Mouse (Mus musculus): ENCODE data around the gene Perm1.

Gene Perm1

GRCm38 (mm10) chr4:156215649-156216048 is at the start of gene Perm1:
Gene Perm1, plus strand, starts transcription at chr4:156215868.
- in situ Hi-C loops (cut with MboI), result no loop called here

DNA sequence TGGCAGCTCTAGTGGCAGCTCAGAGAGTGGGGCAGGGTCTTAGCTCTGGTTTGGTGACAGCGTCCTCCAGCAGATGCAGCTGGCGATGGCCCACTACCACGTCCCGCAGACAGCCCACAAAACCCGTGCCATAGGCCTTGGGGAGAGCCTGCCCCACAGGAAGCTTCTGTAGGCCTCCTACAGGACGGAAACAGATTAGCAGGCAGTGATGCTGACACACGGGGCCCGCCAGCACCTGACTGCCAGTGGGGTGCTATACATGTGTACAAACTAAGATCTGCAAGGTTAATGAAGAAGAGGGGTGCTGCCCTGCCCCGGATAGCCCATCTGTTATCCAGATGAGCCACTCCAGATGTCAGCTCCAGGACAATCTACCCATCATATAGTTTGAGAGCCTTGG is 49.2 kb upstream of the Perm1 start:
- in situ Hi-C loops (cut with MboI), result no loop called here

GRCm38 (mm10) chr4:156168611-156169010 is 47.1 kb upstream of the Perm1 start:
- in situ Hi-C loops (cut with MboI), result no loop called here

DNA sequence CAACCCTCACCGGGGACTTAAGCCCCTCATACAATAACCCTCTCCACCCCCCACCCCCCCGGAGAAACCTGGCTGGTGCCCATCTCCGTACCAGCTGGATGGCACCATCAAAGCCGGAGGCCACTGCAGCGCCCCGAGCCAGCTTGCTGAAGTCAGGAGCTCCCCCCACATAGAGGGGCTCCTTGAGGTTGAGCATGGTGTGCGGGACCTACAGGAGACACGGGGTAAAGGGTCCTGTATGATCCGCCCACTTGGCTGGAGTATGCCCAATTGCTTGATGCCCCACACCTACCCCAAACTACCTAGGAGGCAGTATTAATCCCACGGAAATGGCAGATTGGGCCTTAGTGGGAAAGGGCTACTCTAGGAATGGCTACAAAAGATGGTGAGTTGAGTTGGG is 46.5 kb upstream of the Perm1 start:
- in situ Hi-C loops (cut with MboI), result no loop called here

GRCm38 (mm10) chr4:156171828-156172227 is 43.8 kb upstream of the Perm1 start:
- in situ Hi-C loops (cut with MboI), result no loop called here

- in situ Hi-C loops (cut with MboI), result no loop called here
These were observed 38.0 kb upstream of the Perm1 start for GRCm38 (mm10) chr4:156177630-156178029.

DNA sequence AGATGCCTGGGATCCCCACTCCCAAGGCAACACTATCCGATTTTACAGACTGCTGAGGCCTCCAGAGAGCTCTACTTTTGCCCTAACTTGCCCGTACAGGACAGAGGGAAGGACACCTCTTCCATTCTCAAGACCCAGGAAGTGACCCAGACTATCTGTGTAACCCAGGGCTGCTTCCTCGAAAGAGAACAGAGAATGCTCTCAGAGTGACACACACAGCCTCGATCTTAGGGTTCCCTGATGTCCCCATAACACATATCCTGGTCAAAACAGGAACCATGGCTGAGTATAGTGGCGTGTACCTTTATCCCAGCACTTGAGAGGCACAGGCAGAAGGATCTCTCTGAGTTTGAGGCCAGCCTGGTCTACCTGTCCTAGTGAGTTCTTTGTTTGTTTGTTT is 31.9 kb upstream of the Perm1 start:
- in situ Hi-C loops (cut with MboI), result no loop called here

- in situ Hi-C loops (cut with MboI), result no loop called here
These were observed 31.2 kb upstream of the Perm1 start for GRCm38 (mm10) chr4:156184291-156184954.

DNA sequence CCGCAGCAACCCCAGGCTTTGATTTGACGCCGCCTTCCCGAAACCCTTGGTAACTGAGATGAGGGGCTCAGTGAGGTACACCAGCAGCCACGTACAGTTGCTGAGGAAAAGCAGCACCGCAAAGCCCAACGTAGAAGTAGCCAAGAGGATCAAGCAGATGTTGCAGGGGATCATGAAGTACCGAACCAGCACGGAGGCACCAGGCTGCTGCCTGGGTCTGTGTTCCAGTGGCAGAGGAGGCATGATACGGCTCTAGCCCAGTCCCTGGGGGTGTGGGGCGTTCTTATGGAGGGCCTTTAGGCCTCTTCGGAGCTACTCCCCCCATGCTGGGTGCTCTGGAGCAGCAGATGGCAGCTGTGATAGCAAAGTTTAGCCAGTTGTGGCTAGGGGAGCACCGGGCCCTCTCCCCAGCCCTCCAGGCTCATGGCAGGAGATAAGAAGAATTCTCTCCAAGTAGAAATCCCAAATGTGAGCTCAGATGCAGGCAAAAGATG is 30.2 kb upstream of the Perm1 start:
- in situ Hi-C loops (cut with MboI), result no loop called here

GRCm38 (mm10) chr4:156185950-156186850 is 29.5 kb upstream of the Perm1 start:
- in situ Hi-C loops (cut with MboI), result no loop called here

GRCm38 (mm10) chr4:156188162-156188810 is 27.4 kb upstream of the Perm1 start:
- in situ Hi-C loops (cut with MboI), result no loop called here

- in situ Hi-C loops (cut with MboI), result no loop called here
These were observed 26.8 kb upstream of the Perm1 start for GRCm38 (mm10) chr4:156188811-156189323.

GRCm38 (mm10) chr4:156192421-156193199 is 23.1 kb upstream of the Perm1 start:
- in situ Hi-C loops (cut with MboI), result loop anchor here (10.0 kb wide), 1 partner anchor 78 kb away; no protein-coding TSS in a partner anchor

GRCm38 (mm10) chr4:156193200-156193590 is 22.5 kb upstream of the Perm1 start:
- in situ Hi-C loops (cut with MboI), result loop anchor here (10.0 kb wide), 1 partner anchor 78 kb away; no protein-coding TSS in a partner anchor

DNA sequence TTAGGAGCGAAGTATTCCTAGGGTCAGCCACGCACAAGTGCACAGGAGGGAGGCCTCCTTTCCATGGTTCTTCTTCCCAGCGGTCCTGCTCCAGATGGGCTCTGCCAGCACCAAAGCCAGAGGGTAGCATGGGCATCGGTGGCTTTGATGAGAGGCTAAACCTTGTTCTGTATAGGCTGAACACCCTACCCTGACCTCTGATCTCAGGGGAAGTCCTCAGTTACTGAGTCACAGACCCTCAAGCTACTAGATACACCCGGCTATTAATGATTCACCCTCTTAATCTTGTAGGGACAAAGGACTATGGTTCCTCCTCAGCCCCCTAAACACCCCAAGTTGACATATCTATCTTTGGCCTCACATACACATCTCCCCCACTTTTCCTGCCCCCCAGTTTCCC is 21.8 kb upstream of the Perm1 start:
- in situ Hi-C loops (cut with MboI), result loop anchor here (10.0 kb wide), 1 partner anchor 79 kb away; no protein-coding TSS in a partner anchor

DNA sequence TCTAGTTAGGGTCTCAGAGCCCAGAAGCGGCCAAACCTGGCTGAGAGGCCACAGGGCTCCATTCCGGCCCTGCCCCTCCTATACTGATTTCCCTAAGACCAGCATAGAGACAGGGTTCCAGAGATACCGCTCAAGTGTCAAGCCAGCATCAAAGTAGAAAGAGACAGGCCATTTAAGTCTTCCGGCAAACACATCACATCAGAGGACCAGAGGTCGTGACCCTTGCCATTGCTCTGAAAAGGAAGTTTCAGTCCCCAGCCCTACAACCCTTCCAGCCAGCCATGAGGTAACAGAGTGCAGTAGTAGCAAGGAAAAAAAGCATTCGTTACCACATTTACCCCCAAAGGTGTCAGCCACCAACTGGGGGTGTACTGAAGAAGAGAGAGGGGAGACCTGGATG is 21.3 kb upstream of the Perm1 start:
- in situ Hi-C loops (cut with MboI), result loop anchor here (10.0 kb wide), 1 partner anchor 80 kb away; no protein-coding TSS in a partner anchor

DNA sequence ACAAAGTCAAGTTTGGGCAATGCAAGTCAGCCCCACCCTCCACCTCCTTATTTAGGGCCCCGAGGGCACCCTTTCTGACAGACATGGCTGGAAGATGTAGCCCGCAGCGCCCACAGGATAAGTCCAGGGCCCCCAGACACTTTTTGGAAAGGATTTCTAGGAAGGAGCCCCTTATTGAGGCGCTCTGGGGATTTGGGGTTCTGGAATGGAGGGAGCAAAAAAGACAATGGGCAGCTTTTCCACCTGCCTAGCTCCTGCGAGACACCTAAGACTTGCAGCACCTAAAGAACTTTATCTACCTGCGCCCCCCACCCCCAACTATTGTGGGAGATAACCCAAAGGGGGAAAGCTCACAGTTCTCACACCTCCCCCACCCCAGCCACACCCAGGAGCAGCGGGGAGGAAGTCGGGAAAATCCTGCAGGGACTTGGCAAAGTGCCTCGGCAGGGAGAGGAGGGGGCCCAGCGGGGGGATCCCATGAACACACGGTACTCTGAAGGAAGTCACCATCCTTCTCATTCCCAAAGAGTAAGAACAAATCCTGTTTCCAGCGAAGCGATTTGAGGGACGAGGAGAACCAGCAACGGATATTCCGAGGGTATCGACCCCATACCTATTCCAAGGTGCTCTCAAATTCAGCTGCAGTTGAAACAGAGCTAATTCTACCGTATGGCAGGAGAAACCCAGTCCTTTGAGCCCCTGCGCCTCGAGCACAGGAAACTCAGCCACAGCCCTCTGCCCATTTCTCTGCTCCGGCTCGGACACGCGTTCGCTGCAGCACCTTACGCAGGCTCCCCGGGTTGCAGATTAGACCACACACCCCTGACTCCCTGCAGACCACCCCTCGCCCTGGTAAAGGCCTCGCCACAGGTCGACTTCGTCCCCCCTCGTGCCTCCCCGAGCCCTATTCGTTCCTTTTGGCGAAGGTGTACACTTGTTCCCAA is 19.5 kb upstream of the Perm1 start:
- in situ Hi-C loops (cut with MboI), result loop anchor here (10.0 kb wide), 1 partner anchor 81 kb away; no protein-coding TSS in a partner anchor

- in situ Hi-C loops (cut with MboI), result loop anchor here (10.0 kb wide), 1 partner anchor 82 kb away; no protein-coding TSS in a partner anchor
These were observed 18.4 kb upstream of the Perm1 start, which contains the start of gene Agrn for GRCm38 (mm10) chr4:156197131-156197828. Gene Agrn, minus strand, starts transcription at chr4:156197488.

GRCm38 (mm10) chr4:156197829-156198205 is 17.9 kb upstream of the Perm1 start:
- in situ Hi-C loops (cut with MboI), result loop anchor here (10.0 kb wide), 1 partner anchor 83 kb away; no protein-coding TSS in a partner anchor

Measured in mature B cell (primary cell).